Mouse (Mus musculus): ENCODE data around the gene Ralb.

Ralb gene

DNA sequence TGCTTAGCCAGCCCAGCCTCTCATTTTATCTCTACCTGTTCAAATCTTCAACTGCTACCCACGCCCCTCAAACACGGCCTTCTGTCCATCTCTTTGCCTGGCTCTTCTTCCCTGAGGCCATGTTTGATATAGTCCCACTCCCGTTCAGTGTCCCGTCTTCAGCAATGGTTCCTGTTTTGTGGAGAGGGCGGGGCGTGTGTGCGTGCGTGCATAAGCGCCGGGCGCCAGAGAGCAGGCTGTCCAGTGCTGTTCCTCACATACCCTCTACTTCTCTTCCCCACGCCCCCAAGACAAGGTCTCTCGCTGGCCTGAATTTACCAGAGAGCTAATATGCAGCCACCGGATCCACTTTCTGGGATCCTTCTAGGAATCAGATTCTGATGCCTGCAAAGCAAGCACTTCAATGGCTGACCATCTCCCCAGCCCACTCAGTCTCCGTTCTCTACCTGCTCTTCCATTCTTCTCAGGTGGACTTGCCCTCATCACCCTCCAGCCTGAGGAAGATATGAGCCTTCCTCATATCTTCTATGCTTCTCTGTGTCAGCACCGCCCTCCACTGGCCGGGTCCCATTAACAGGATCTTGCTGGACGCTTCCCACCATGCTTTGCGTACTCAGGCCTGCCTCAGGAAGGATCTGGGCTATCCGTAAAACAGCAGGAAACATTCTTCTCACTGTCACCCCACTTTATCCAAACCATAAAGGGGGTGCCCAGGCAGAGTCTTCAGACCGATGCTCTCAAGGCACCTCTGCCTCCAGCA, 60.8 kb downstream of the Ralb start:
- no peak for DNase-seq

DNA sequence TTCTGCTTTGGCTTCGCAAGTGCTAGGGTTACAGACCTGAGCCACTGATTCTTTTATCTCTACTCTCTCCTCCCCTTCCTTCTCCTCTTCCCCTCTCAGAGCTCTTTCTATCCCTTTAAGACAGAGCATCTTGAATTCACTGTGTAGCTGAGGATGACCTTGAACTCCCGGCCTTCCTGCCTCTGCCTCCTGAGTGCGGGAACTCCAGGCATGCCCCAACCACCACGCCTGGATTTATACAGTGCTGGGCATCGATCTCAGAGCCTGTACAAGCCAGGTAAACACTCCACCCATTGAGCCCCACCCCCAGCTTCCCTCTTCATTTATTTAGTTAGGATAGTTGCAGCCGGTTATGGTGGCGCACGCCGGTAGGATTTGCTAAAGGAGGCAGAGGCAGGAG, 61.7 kb downstream of the Ralb start:
- DNase-seq = no peak

DNA sequence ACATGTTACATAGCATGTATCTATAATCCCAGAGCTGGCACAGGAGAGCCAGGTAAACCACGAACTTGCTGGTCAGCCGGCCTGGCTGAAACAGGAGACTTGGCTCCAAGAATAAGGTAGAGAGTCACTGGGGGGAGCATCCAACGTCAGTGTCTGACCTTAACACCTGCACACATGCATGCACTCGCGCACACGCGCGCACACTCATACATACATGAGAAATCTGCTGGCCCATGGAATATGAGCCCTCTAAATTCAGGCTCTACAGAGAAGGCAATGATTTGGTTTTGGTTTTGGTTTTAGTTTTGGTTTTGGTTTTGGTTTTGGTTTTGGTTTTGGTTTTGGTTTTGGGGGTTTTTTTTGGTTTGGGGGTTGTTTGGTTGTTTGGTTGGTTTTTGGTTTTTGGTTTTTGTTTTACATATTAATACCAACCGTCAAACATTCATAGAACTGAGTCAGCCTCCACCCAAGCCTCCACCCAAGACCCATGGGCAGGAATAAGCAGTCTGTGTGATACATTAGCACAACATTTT, 66.4 kb downstream of the Ralb start:
- DNase-seq = no peak

DNA sequence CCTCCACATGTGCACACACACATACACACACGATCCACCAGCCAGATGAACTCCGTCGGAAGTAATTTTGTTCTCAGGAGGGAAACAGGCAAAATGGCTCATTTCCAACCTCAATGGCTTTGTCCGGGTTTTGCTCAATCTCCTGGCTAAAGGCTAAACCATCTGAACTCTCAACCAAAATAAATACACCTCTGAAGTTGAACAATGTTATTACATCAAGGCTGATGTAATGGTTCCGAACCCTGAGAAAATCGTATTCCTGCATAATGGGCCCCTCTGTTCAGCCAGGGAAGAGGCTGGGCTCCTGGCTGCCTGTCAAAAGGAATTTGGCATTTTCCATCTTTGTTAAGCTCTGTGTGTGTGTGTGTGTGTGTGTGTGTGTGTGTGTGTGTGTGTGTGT, 67.2 kb downstream of the Ralb start:
- no peak for DNase-seq

DNA sequence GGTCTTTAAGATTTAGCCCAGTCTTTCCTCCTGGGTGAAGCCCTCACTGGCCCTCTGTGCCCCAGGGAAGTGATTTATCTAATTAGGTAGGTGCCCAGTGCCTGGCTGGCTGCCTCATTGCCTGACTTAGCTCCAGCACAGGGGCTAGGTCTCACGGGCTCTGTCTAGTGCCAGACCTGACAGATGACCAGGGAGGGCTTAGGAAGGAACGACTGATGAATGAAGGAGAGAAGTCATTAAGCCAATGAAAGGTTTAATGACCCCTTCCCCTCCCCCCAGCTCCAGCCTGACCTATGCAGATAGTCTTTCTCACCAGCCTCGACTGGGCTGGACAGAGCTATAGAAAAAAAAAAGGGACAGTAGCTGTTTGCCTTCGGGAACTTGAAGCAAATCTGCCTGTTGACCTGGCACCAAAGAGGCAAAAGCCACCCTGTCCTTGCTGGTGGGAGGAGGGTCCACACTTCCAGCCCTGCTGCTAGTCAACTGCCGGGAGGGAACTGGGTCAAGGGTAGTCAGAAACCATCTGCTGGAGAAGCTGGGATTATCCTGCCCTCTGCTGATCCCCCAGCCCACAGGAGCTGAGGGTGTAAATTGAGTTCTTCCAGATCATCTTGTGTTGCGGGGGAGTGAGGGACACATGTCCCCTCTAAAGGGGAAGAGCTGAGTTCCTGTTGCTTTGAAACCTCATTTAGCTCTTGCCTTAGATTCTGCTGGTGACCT, 80.3 kb downstream of the Ralb start:
- no peak for DNase-seq

DNA sequence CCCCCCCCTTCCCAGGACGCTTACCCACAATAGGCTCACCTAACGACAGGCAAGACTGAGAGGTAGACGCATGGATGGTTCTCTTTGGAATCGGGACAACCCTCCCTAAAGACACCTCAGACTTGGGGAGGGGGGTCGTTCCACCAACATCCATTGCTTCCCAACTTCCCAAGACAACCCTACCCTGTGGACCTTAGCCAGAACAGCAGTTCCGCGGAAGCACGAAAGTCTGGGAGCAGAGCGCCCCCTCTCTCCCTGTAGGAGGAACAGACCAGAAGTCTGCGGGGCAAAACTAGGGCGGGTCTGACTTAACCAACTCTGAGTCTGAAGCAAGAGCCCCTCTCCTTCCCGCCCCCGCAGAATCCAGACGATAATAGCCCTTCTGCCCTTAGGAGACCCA, 81.1 kb downstream of the Ralb start:
- DNase-seq = peak; percentile 37

DNA sequence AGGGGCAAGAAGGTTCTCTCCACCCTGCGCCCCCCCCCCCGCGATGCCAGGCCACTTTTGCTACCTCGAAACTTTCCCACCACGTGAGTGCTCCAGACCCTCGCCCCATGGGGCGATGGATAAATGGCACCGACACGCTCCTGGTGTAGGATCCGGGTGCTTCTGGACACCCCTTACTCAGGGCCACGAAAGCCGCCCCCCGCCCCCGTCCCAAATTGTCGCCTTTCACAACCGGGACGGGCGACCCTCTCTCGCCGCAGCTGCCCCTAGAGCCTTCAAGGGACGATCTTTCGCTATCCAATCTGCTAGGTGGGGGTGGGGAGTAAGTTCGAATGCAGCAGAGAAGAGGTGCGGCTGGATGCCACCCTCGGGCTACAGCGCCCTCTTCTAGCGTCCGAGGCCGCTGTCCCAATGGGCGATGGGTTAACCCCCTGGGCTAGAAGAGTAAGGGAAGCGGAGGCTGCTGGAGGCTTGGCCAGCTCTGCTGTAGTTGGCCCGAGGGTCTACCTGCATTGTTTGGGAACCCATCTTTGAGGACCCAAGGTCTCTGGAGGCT, 82.1 kb downstream of the Ralb start:
- no peak for DNase-seq

DNA sequence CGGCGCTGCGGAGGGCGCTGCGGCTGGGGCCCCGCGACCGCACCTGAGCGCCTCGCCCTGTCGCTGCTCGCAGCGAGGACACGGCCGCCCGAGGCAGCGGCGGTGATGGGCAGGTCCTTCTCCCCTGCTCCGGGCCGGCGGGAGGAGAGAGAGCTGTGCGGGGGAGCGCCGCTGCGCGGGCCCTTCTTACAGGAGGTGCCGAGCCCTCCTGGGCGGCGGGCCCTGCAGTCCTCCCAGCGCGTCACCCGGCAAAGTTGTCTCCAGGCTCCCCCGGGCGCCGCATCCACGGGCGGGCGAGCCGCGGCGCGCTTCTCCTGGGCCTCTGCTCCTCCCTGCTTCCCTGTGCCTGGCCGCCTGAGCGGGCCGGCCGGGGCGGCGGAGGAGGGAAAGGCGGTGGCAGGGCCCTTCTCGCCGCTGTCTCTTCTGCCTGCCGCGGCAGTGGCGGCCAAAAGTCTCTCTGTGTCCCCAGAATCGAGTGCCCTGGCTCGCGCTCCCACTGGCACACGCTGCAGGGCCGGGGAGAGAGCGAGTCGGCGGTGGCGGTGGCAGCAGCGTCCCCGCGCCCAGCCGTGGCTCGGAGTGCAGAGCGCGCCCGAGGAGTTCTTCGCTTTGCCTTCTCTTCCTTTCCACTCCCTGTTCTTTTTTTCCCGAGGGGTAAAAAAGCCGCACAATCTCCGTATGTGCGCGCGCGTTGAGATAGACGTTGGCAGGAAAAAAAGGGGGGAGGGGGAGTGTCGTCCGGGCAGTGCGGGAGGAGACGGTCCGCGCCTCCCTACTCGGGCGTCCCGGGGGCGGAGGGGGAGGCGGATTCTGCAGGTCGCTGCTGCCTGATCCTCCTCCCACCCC, 82.8 kb downstream of the Ralb start, which contains the start of gene Inhbb:
TSS of gene Inhbb (minus strand) at position 673 of the 846 bp plus-strand sequence.
- DNase-seq = no peak

DNA sequence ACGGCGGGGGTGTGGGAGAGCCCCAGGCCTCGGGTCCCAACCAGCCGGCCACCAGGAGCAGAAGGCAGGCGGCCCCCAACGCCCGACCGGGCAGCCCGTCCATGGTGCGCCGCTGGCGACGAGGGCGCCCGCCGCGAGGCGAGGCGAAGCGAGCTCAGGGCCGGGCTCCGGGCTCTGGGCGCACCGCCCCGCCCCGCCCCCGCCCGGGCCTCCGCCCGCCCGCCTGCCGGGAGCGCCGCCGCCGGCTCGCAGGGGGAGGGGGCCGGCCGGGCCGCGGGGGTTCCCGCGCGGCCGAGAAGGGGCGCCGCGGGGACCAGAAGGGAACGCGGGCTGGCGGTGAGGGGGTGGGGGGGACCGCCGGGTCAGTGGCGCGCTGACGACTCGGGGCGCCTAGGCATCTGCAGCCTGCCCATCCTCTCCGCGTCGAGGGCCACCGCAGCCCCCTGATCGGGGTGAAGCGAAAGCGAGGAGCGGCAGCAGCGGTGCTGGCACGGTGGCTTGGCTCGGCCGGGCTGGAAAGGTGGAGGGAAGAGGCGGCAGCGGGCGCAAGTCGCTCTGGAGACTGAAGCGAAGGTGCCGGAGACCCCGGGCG, 83.5 kb downstream of the Ralb start:
- no peak for DNase-seq

Data from kidney, adult 11 months (tissue).